Mouse (Mus musculus): Measurements from ENCODE around the gene Bckdha. TPM values are rescaled to one million over a fixed set of nuclear protein-coding genes. Genes with fewer than 3 reads are reported as not detected.

Bckdha gene
- polyA plus RNA-seq, 1 experiment from 2014 or later, result 55.3 TPM

GRCm38 (mm10) chr7:25680514-25681258, 21.9 kb upstream of the Bckdha start, which contains the start of gene B9d2:
TSS of gene B9d2 (plus strand) at chr7:25680780.
- ATAC-seq (ENCODE audit: insufficient number of reproducible peaks, low FRiP score, low TSS enrichment, low read depth), result peak; percentile 96
- H3K4me1 ChIP-seq, result peaks cover 30% of the 10 kb centered on the region
- H3K27me3 ChIP-seq, result peaks cover 7% of the 10 kb centered on the region
- H3K4me2 ChIP-seq (replicated peaks), result peak within 1 kb of the TSS; percentile 73
- H3K27ac ChIP-seq (replicated peaks), result peak within 1 kb of the TSS; percentile 93
- no peaks in the 10 kb centered on the region for H3K36me3 ChIP-seq
- H3K9ac ChIP-seq, result peak within 1 kb of the TSS; percentile 44
- H3K9me3 ChIP-seq (replicated peaks), result no peaks in the 10 kb centered on the region
- under 1% methylated on average over 46 of the region's 46 CpGs for WGBS
- peak within 1 kb of the TSS; percentile 63 for H3K4me3 ChIP-seq (replicated peaks)

- ATAC-seq (ENCODE audit: insufficient number of reproducible peaks, low FRiP score, low TSS enrichment, low read depth), result no peak
- Histone ChIP-seq H3K4me1 (peaks cover 29% of the 10 kb centered on the region), H3K27me3 (peaks cover 14% of the 10 kb centered on the region), H3K4me3 (replicated peaks) (peak overlapping the region; percentile 63), H3K9me3 (replicated peaks) (no peaks in the 10 kb centered on the region), H3K36me3 (no peaks in the 10 kb centered on the region), H3K27ac (replicated peaks) (peak overlapping the region; percentile 93; the same call in 1 of the 2 replicates), H3K9ac (0 out of 2 replicates have a peak overlapping the region, but pooled peaks have one; percentile 44), H3K4me2 (replicated peaks) (peak overlapping the region; percentile 73)
- 7% methylated on average over 6 of the region's 6 CpGs for WGBS
Observed at GRCm38 (mm10) chr7:25679971-25680370, 21.2 kb upstream of the Bckdha start.

- H3K4me3 ChIP-seq (replicated peaks), result no peak overlapping the region
- peak overlapping the region; percentile 8; the same call in 1 of the 2 replicates for H3K27ac ChIP-seq (replicated peaks)
- no peak overlapping the region for H3K9ac ChIP-seq
- peaks cover 34% of the 10 kb centered on the region for H3K27me3 ChIP-seq
- H3K4me1 ChIP-seq, result peaks cover 36% of the 10 kb centered on the region
- H3K36me3 ChIP-seq, result no peaks in the 10 kb centered on the region
- 88% methylated on average over 7 of the region's 7 CpGs for WGBS
- H3K4me2 ChIP-seq (replicated peaks), result no peak overlapping the region
- no peaks in the 10 kb centered on the region for H3K9me3 ChIP-seq (replicated peaks)
- no peak for ATAC-seq (ENCODE audit: insufficient number of reproducible peaks, low FRiP score, low TSS enrichment, low read depth)
Observed at GRCm38 (mm10) chr7:25677013-25677412, 18.2 kb upstream of the Bckdha start.

- H3K4me3 ChIP-seq (replicated peaks), result no peak overlapping the region
- H3K9ac ChIP-seq, result no peak overlapping the region
- no peaks in the 10 kb centered on the region for H3K36me3 ChIP-seq
- 46% methylated on average over 15 of the region's 15 CpGs for WGBS
- H3K27ac ChIP-seq (replicated peaks), result no peak overlapping the region
- no peaks in the 10 kb centered on the region for H3K9me3 ChIP-seq (replicated peaks)
- H3K27me3 ChIP-seq, result peaks cover 34% of the 10 kb centered on the region
- ATAC-seq (ENCODE audit: insufficient number of reproducible peaks, low FRiP score, low TSS enrichment, low read depth), result no peak
- peaks cover 28% of the 10 kb centered on the region for H3K4me1 ChIP-seq
- H3K4me2 ChIP-seq (replicated peaks), result peak overlapping the region; percentile 12; the same call in 1 of the 2 replicates
Observed at GRCm38 (mm10) chr7:25676085-25676781, 17.5 kb upstream of the Bckdha start.

- no peak overlapping the region for H3K27ac ChIP-seq (replicated peaks)
- H3K36me3 ChIP-seq, result no peaks in the 10 kb centered on the region
- peaks cover 34% of the 10 kb centered on the region for H3K27me3 ChIP-seq
- no peak for ATAC-seq (ENCODE audit: insufficient number of reproducible peaks, low FRiP score, low TSS enrichment, low read depth)
- no peak overlapping the region for H3K9ac ChIP-seq
- 49% methylated on average over 6 of the region's 6 CpGs for WGBS
- H3K4me2 ChIP-seq (replicated peaks), result peak overlapping the region; percentile 66; the same call in 1 of the 2 replicates
- no peaks in the 10 kb centered on the region for H3K9me3 ChIP-seq (replicated peaks)
- peaks cover 25% of the 10 kb centered on the region for H3K4me1 ChIP-seq
- H3K4me3 ChIP-seq (replicated peaks), result peak overlapping the region; percentile 36
Observed at GRCm38 (mm10) chr7:25675405-25675804, 16.6 kb upstream of the Bckdha start.

- H3K36me3 ChIP-seq, result no peaks in the 10 kb centered on the region
- no peak within 1 kb of the TSS for H3K9ac ChIP-seq
- H3K27me3 ChIP-seq, result peaks cover 34% of the 10 kb centered on the region
- H3K9me3 ChIP-seq (replicated peaks), result no peaks in the 10 kb centered on the region
- peak within 1 kb of the TSS; percentile 36 for H3K4me3 ChIP-seq (replicated peaks)
- H3K4me1 ChIP-seq, result peaks cover 19% of the 10 kb centered on the region
- WGBS, result 3% methylated on average over 29 of the region's 29 CpGs
- no peak for ATAC-seq (ENCODE audit: insufficient number of reproducible peaks, low FRiP score, low TSS enrichment, low read depth)
- H3K27ac ChIP-seq (replicated peaks), result no peak within 1 kb of the TSS
- peak within 1 kb of the TSS; percentile 66 for H3K4me2 ChIP-seq (replicated peaks)
Observed at GRCm38 (mm10) chr7:25674719-25675300, 16.0 kb upstream of the Bckdha start, which contains the start of gene Tmem91. TSS of gene Tmem91 (minus strand) at chr7:25675166.

GRCm38 (mm10) chr7:25674297-25674696, 15.5 kb upstream of the Bckdha start:
- Histone ChIP-seq H3K4me2 (replicated peaks) (peak overlapping the region; percentile 66), H3K27me3 (peaks cover 33% of the 10 kb centered on the region), H3K4me1 (peaks cover 18% of the 10 kb centered on the region), H3K36me3 (peaks cover 1% of the 10 kb centered on the region; the same call in 1 of the 2 replicates), H3K4me3 (replicated peaks) (peak overlapping the region; percentile 36; the same call in 1 of the 2 replicates), H3K9ac (no peak overlapping the region), H3K27ac (replicated peaks) (no peak overlapping the region), H3K9me3 (replicated peaks) (no peaks in the 10 kb centered on the region)
- WGBS, result 27% methylated on average over 9 of the region's 9 CpGs
- ATAC-seq (ENCODE audit: insufficient number of reproducible peaks, low FRiP score, low TSS enrichment, low read depth), result no peak

GRCm38 (mm10) chr7:25672442-25672841, 13.7 kb upstream of the Bckdha start:
- Histone ChIP-seq H3K27me3 (peaks cover 28% of the 10 kb centered on the region), H3K27ac (replicated peaks) (no peak overlapping the region), H3K9ac (no peak overlapping the region), H3K4me3 (replicated peaks) (no peak overlapping the region), H3K9me3 (replicated peaks) (no peaks in the 10 kb centered on the region), H3K4me2 (replicated peaks) (no peak overlapping the region), H3K4me1 (peaks cover 18% of the 10 kb centered on the region), H3K36me3 (peaks cover 19% of the 10 kb centered on the region)
- WGBS, result 47% methylated on average over 4 of the region's 4 CpGs
- no peak for ATAC-seq (ENCODE audit: insufficient number of reproducible peaks, low FRiP score, low TSS enrichment, low read depth)

- no peaks in the 10 kb centered on the region for H3K9me3 ChIP-seq (replicated peaks)
- no peak overlapping the region for H3K9ac ChIP-seq
- ATAC-seq (ENCODE audit: insufficient number of reproducible peaks, low FRiP score, low TSS enrichment, low read depth), result no peak
- H3K27me3 ChIP-seq, result peaks cover 28% of the 10 kb centered on the region
- peaks cover 16% of the 10 kb centered on the region for H3K4me1 ChIP-seq
- H3K4me3 ChIP-seq (replicated peaks), result no peak overlapping the region
- peaks cover 25% of the 10 kb centered on the region for H3K36me3 ChIP-seq
- no peak overlapping the region for H3K4me2 ChIP-seq (replicated peaks)
- WGBS, result 70% methylated on average over 2 of the region's 2 CpGs
- H3K27ac ChIP-seq (replicated peaks), result no peak overlapping the region
Observed at GRCm38 (mm10) chr7:25671686-25672085, 12.9 kb upstream of the Bckdha start.

- Histone ChIP-seq H3K4me3 (replicated peaks) (no peak overlapping the region), H3K36me3 (peaks cover 41% of the 10 kb centered on the region), H3K27ac (replicated peaks) (no peak overlapping the region), H3K4me2 (replicated peaks) (no peak overlapping the region), H3K27me3 (peaks cover 22% of the 10 kb centered on the region), H3K9ac (no peak overlapping the region), H3K4me1 (peaks cover 8% of the 10 kb centered on the region), H3K9me3 (replicated peaks) (no peaks in the 10 kb centered on the region)
- 81% methylated on average over 4 of the region's 4 CpGs for WGBS
- no peak for ATAC-seq (ENCODE audit: insufficient number of reproducible peaks, low FRiP score, low TSS enrichment, low read depth)
Observed at GRCm38 (mm10) chr7:25670096-25670495, 11.3 kb upstream of the Bckdha start.

GRCm38 (mm10) chr7:25669631-25670030, 10.8 kb upstream of the Bckdha start:
- peaks cover 46% of the 10 kb centered on the region for H3K36me3 ChIP-seq
- H3K9me3 ChIP-seq (replicated peaks), result no peaks in the 10 kb centered on the region
- no peak overlapping the region for H3K9ac ChIP-seq
- H3K4me1 ChIP-seq, result peaks cover 4% of the 10 kb centered on the region
- WGBS, result 80% methylated on average over 9 of the region's 9 CpGs
- H3K4me2 ChIP-seq (replicated peaks), result no peak overlapping the region
- no peak for ATAC-seq (ENCODE audit: insufficient number of reproducible peaks, low FRiP score, low TSS enrichment, low read depth)
- no peak overlapping the region for H3K27ac ChIP-seq (replicated peaks)
- H3K4me3 ChIP-seq (replicated peaks), result no peak overlapping the region
- H3K27me3 ChIP-seq, result peaks cover 17% of the 10 kb centered on the region

Measured in embryonic facial prominence, embryonic 15.5 days (tissue).